Mouse (Mus musculus) embryonic fibroblast, embryonic 13.5 days (primary cell): ENCODE results near the gene Fam71f1.

Experiments
- CTCF ChIP-seq: IDR thresholded peaks from 2 replicates; pipeline ENCODE4 v1.5.1; 2011; ENCODE audit warnings: mild to moderate bottlenecking, control low read depth, low read length, moderate library complexity, borderline replicate concordance; ENCODE audit not compliant: insufficient read depth
- POLR2A ChIP-seq: IDR thresholded peaks from 2 replicates; pipeline ENCODE4 v1.6.1; 2011; ENCODE audit warnings: low read depth, mild to moderate bottlenecking, control low read depth, low read length, moderate library complexity

- no peak for TF ChIP-seq CTCF
- no peak for TF ChIP-seq POLR2A
Observed at GRCm38 (mm10) chr6:29363129-29363515, 44.2 kb downstream of the Fam71f1 start.
